Mouse (Mus musculus): ENCODE data around the gene P2rx3. TPM values are rescaled to one million over a fixed set of nuclear protein-coding genes. Genes with fewer than 3 reads are reported as not detected.
A peak's percentile ranks its signal among the peaks of the same experiment; 100 is the strongest.

The P2rx3 gene
- polyA plus RNA-seq (2015; fragmentation: Nextera tagmentation; extraction: Ambion mirVana): 19.5 and 21.6 TPM in 2 replicates

GRCm38 (mm10) chr2:85037047-85038026 lies at the start of gene P2rx3, which contains the start of gene Ssrp1:
Gene P2rx3, minus strand, starts transcription at chr2:85037462.
Gene Ssrp1, plus strand, starts transcription at chr2:85037234.
- Histone ChIP-seq H3K9me3 (replicated peaks) (no peaks in the 10 kb centered on the region), H3K27me3 (replicated peaks) (no peaks in the 10 kb centered on the region), H3K36me3 (peaks cover 32% of the 10 kb centered on the region), H3K4me2 (peak within 1 kb of the TSS; percentile 62), H3K27ac (replicated peaks) (peak within 1 kb of the TSS; percentile 84), H3K4me1 (peaks cover 17% of the 10 kb centered on the region), H3K4me3 (replicated peaks) (peak within 1 kb of the TSS; percentile 81), H3K9ac (replicated peaks) (peak within 1 kb of the TSS; percentile 92)
- ATAC-seq (ENCODE audit: low FRiP score): peak; percentile 96
- WGBS: under 1% methylated on average over 66 of the region's 66 CpGs

GRCm38 (mm10) chr2:85073751-85074150 lies 36.5 kb upstream of the P2rx3 start:
- no peak for ATAC-seq (ENCODE audit: low FRiP score)
- no peak overlapping the region for H3K4me2 ChIP-seq
- 85% methylated on average over 5 of the region's 5 CpGs for WGBS
- H3K36me3 ChIP-seq: peaks cover 49% of the 10 kb centered on the region
- no peak overlapping the region for H3K9ac ChIP-seq (replicated peaks)
- no peak overlapping the region for H3K4me3 ChIP-seq (replicated peaks)
- no peaks in the 10 kb centered on the region for H3K9me3 ChIP-seq (replicated peaks)
- no peaks in the 10 kb centered on the region for H3K27me3 ChIP-seq (replicated peaks)
- H3K4me1 ChIP-seq: no peaks in the 10 kb centered on the region
- H3K27ac ChIP-seq (replicated peaks): no peak overlapping the region

GRCm38 (mm10) chr2:85071921-85072320 lies 34.7 kb upstream of the P2rx3 start:
- H3K4me3 ChIP-seq (replicated peaks): no peak overlapping the region

GRCm38 (mm10) chr2:85070086-85070485 lies 32.8 kb upstream of the P2rx3 start:
- no peak overlapping the region for H3K4me3 ChIP-seq (replicated peaks)
- H3K4me2 ChIP-seq: no peak overlapping the region
- no peaks in the 10 kb centered on the region for H3K4me1 ChIP-seq
- WGBS: 63% methylated on average over 15 of the region's 15 CpGs
- no peaks in the 10 kb centered on the region for H3K27me3 ChIP-seq (replicated peaks)
- no peak overlapping the region for H3K27ac ChIP-seq (replicated peaks)
- H3K36me3 ChIP-seq: peaks cover 54% of the 10 kb centered on the region
- no peaks in the 10 kb centered on the region for H3K9me3 ChIP-seq (replicated peaks)
- H3K9ac ChIP-seq (replicated peaks): no peak overlapping the region
- ATAC-seq (ENCODE audit: low FRiP score): no peak

More at GRCm38 (mm10) chr2:85071921-85072320, 34.7 kb upstream of the P2rx3 start:
- Histone ChIP-seq H3K4me1 (no peaks in the 10 kb centered on the region), H3K27me3 (replicated peaks) (no peaks in the 10 kb centered on the region), H3K4me2 (no peak overlapping the region), H3K9ac (replicated peaks) (no peak overlapping the region), H3K36me3 (peaks cover 46% of the 10 kb centered on the region), H3K9me3 (replicated peaks) (no peaks in the 10 kb centered on the region), H3K27ac (replicated peaks) (no peak overlapping the region)
- 94% methylated on average over 5 of the region's 5 CpGs for WGBS
- ATAC-seq (ENCODE audit: low FRiP score): no peak

GRCm38 (mm10) chr2:85068626-85069025 lies 31.4 kb upstream of the P2rx3 start:
- no peak overlapping the region for H3K27ac ChIP-seq (replicated peaks)
- no peaks in the 10 kb centered on the region for H3K4me1 ChIP-seq
- peaks cover 55% of the 10 kb centered on the region for H3K36me3 ChIP-seq
- ATAC-seq (ENCODE audit: low FRiP score): no peak
- H3K4me3 ChIP-seq (replicated peaks): no peak overlapping the region
- H3K27me3 ChIP-seq (replicated peaks): no peaks in the 10 kb centered on the region
- no peak overlapping the region for H3K9ac ChIP-seq (replicated peaks)
- H3K4me2 ChIP-seq: no peak overlapping the region
- H3K9me3 ChIP-seq (replicated peaks): no peaks in the 10 kb centered on the region
- WGBS: 86% methylated on average over 2 of the region's 2 CpGs

- Histone ChIP-seq H3K4me1 (no peaks in the 10 kb centered on the region), H3K4me3 (replicated peaks) (no peak overlapping the region), H3K9ac (replicated peaks) (no peak overlapping the region), H3K9me3 (replicated peaks) (no peaks in the 10 kb centered on the region), H3K27ac (replicated peaks) (no peak overlapping the region), H3K36me3 (peaks cover 55% of the 10 kb centered on the region), H3K4me2 (no peak overlapping the region), H3K27me3 (replicated peaks) (no peaks in the 10 kb centered on the region)
- ATAC-seq (ENCODE audit: low FRiP score): no peak
- 78% methylated on average over 10 of the region's 10 CpGs for whole genome bisulfite sequencing
Observed at GRCm38 (mm10) chr2:85067903-85068625, 30.8 kb upstream of the P2rx3 start.

GRCm38 (mm10) chr2:85066937-85067336 lies 29.7 kb upstream of the P2rx3 start:
- no peaks in the 10 kb centered on the region for H3K9me3 ChIP-seq (replicated peaks)
- no peaks in the 10 kb centered on the region for H3K4me1 ChIP-seq
- H3K9ac ChIP-seq (replicated peaks): no peak overlapping the region
- peaks cover 57% of the 10 kb centered on the region for H3K36me3 ChIP-seq
- no peak for ATAC-seq (ENCODE audit: low FRiP score)
- 95% methylated on average over 5 of the region's 5 CpGs for WGBS
- H3K4me3 ChIP-seq (replicated peaks): no peak overlapping the region
- H3K27ac ChIP-seq (replicated peaks): no peak overlapping the region
- H3K4me2 ChIP-seq: no peak overlapping the region
- no peaks in the 10 kb centered on the region for H3K27me3 ChIP-seq (replicated peaks)

GRCm38 (mm10) chr2:85065141-85065875 lies 28.0 kb upstream of the P2rx3 start:
- Histone ChIP-seq H3K4me2 (no peak overlapping the region), H3K4me3 (replicated peaks) (no peak overlapping the region), H3K36me3 (peaks cover 49% of the 10 kb centered on the region), H3K27me3 (replicated peaks) (no peaks in the 10 kb centered on the region), H3K27ac (replicated peaks) (no peak overlapping the region), H3K4me1 (peaks cover 10% of the 10 kb centered on the region), H3K9me3 (replicated peaks) (no peaks in the 10 kb centered on the region), H3K9ac (replicated peaks) (no peak overlapping the region)
- ATAC-seq (ENCODE audit: low FRiP score): no peak
- WGBS: 89% methylated on average over 12 of the region's 12 CpGs

GRCm38 (mm10) chr2:85061107-85061541 lies 23.9 kb upstream of the P2rx3 start:
- peak overlapping the region; percentile 43 for H3K4me2 ChIP-seq
- no peaks in the 10 kb centered on the region for H3K27me3 ChIP-seq (replicated peaks)
- 30% methylated on average over 10 of the region's 10 CpGs for WGBS
- H3K4me3 ChIP-seq (replicated peaks): peak overlapping the region; percentile 12; the same call in 1 of the 2 replicates
- ATAC-seq (ENCODE audit: low FRiP score): 0 out of 2 replicates have a peak, but pooled peaks have one; percentile 7
- peaks cover 78% of the 10 kb centered on the region for H3K36me3 ChIP-seq
- H3K27ac ChIP-seq (replicated peaks): no peak overlapping the region
- H3K9ac ChIP-seq (replicated peaks): no peak overlapping the region
- H3K4me1 ChIP-seq: peaks cover 15% of the 10 kb centered on the region
- H3K9me3 ChIP-seq (replicated peaks): no peaks in the 10 kb centered on the region

GRCm38 (mm10) chr2:85060591-85061060 lies 23.4 kb upstream of the P2rx3 start:
- H3K9ac ChIP-seq (replicated peaks): no peak overlapping the region
- peak overlapping the region; percentile 12; the same call in 1 of the 2 replicates for H3K4me3 ChIP-seq (replicated peaks)
- peaks cover 15% of the 10 kb centered on the region for H3K4me1 ChIP-seq
- no peaks in the 10 kb centered on the region for H3K9me3 ChIP-seq (replicated peaks)
- ATAC-seq (ENCODE audit: low FRiP score): 0 out of 2 replicates have a peak, but pooled peaks have one; percentile 28
- no peaks in the 10 kb centered on the region for H3K27me3 ChIP-seq (replicated peaks)
- no peak overlapping the region for H3K27ac ChIP-seq (replicated peaks)
- peaks cover 78% of the 10 kb centered on the region for H3K36me3 ChIP-seq
- 10% methylated on average over 11 of the region's 11 CpGs for WGBS
- peak overlapping the region; percentile 43 for H3K4me2 ChIP-seq

- Histone ChIP-seq H3K4me2 (no peak overlapping the region), H3K9me3 (replicated peaks) (no peaks in the 10 kb centered on the region), H3K9ac (replicated peaks) (no peak overlapping the region), H3K27me3 (replicated peaks) (no peaks in the 10 kb centered on the region), H3K4me1 (peaks cover 15% of the 10 kb centered on the region), H3K27ac (replicated peaks) (no peak overlapping the region), H3K36me3 (peaks cover 81% of the 10 kb centered on the region), H3K4me3 (replicated peaks) (no peak overlapping the region)
- no peak for ATAC-seq (ENCODE audit: low FRiP score)
- WGBS: 93% methylated on average over 6 of the region's 6 CpGs
Observed at GRCm38 (mm10) chr2:85059677-85060076, 22.4 kb upstream of the P2rx3 start.
